Comparison of ENCODE assay signal across 10 mouse cellular contexts in genomic region chr5:37290983-37291382, GRCm38 (mm10). TPM values are rescaled to one million over a fixed set of nuclear protein-coding genes. Genes with fewer than 3 reads are reported as not detected.
A peak's percentile ranks its signal among the peaks of the same experiment; 100 is the strongest.
DNase-seq lines count a peak whose midpoint lies in the region; ATAC-seq and TF ChIP-seq lines count a peak whose summit lies in the region.
"Had no signal": no experiment of that assay in that cellular context is flagged by ENCODE, and none has a peak within 500 bp of the region (broad histone marks: within the 10 kb centered on the region; RNA-seq: fewer than 3 reads in every experiment).

No protein-coding gene starts in this region.

- H3K36me3 ChIP-seq in CH12.LX (replicated peaks in 1 of 2; ENCODE audit: control insufficient read depth in 1 of 2, insufficient read depth in 1 of 2, low read length in 1 of 2), result peaks cover 24 to 54% of the 10 kb centered on the region in 2 experiments
- H3K36me3 ChIP-seq in limb, embryonic 10.5 days, result peaks cover 47% of the 10 kb centered on the region
- H3K36me3 ChIP-seq in kidney, embryonic 16.5 days (ENCODE audit: insufficient read depth, low read length), result no peaks in the 10 kb centered on the region

- DNase-seq in layer of hippocampus, postnatal 10 days (ENCODE audit: low spot score in 2 of 2), result peak; percentile 29 to 50
- no peak for DNase-seq in layer of hippocampus, adult 9-10 months (ENCODE audit: low spot score)
- DNase-seq in CH12.LX (ENCODE audit: extremely low read depth), result peak; percentile 32
- DNase-seq in T-cell, adult 2 months (ENCODE audit: low spot score), result peak; percentile 11
- DNase-seq in limb, embryonic 10.5 days (ENCODE audit: low spot score), result peak; percentile 47
- no peak for DNase-seq in gastrocnemius, postnatal 4 days (ENCODE audit: low spot score in 2 of 2)
- DNase-seq: heart, adult 18-20 months had no signal

- TF ChIP-seq CTCF in CH12.LX (conservative IDR thresholded peaks at IDR 0.05 in 1 of 2, IDR thresholded peaks at IDR 0.05 in 1 of 2; ENCODE audit: low read depth in 2 of 2, low read length in 2 of 2), result peak; percentile 68 to 81

- no peak for TF ChIP-seq POLR2A in CH12.LX (IDR thresholded peaks at IDR 0.05; ENCODE audit: low read depth, low read length)

- H3K4me1 ChIP-seq in CH12.LX (ENCODE audit: control insufficient read depth in 1 of 2, insufficient read depth in 2 of 2), result peaks cover 0 to 5% of the 10 kb centered on the region in 2 experiments; a peak in 2 of 4 replicates
- H3K4me1 ChIP-seq in limb, embryonic 10.5 days, result no peaks in the 10 kb centered on the region
- H3K4me1 ChIP-seq in kidney, embryonic 16.5 days (ENCODE audit: insufficient read depth, low read length), result no peaks in the 10 kb centered on the region
- H3K4me1 ChIP-seq: neural tube, embryonic 12.5 days had no signal

- H3K9me3 ChIP-seq in CH12.LX (replicated peaks; ENCODE audit: low read length), result no peaks in the 10 kb centered on the region
- H3K9me3 ChIP-seq in limb, embryonic 10.5 days (replicated peaks), result no peaks in the 10 kb centered on the region
- no peaks in the 10 kb centered on the region for H3K9me3 ChIP-seq in kidney, embryonic 16.5 days (ENCODE audit: low read length)
- H3K9me3 ChIP-seq: neural tube, embryonic 12.5 days had no signal

- no peak overlapping the region for H3K9ac ChIP-seq in CH12.LX (ENCODE audit: insufficient read depth, low read depth)
- no peak overlapping the region for H3K9ac ChIP-seq in kidney, embryonic 16.5 days (replicated peaks; ENCODE audit: low read length)
- H3K9ac ChIP-seq: neural tube, embryonic 12.5 days had no signal

- H3K27me3 ChIP-seq in CH12.LX (replicated peaks), result no peaks in the 10 kb centered on the region
- no peaks in the 10 kb centered on the region for H3K27me3 ChIP-seq in limb, embryonic 10.5 days (ENCODE audit: low read depth, poor library complexity, severe bottlenecking)
- no peaks in the 10 kb centered on the region for H3K27me3 ChIP-seq in kidney, embryonic 16.5 days (ENCODE audit: insufficient read depth, low read length)
- H3K27me3 ChIP-seq: neural tube, embryonic 12.5 days had no signal

- H3K4me2 ChIP-seq in CH12.LX (ENCODE audit: insufficient read depth, low read depth, poor library complexity, severe bottlenecking), result no peak overlapping the region
- no peak overlapping the region for H3K4me2 ChIP-seq in kidney, embryonic 16.5 days (replicated peaks; ENCODE audit: low read depth, low read length)
- H3K4me2 ChIP-seq: neural tube, embryonic 12.5 days had no signal

- dilution Hi-C loops in CH12.LX (cut with MboI; ENCODE audit: extremely low pct_ligation_motif_present, extremely low pct_unique_long_range_greater_than_20kb, low sequenced_read_pairs), result no loop called here

- in situ Hi-C loops in CH12.LX (cut with MboI; ENCODE audit: low pct_ligation_motif_present, low pct_unique_long_range_greater_than_20kb, low sequenced_read_pairs), result loop anchor here (10.0 kb wide), 2 partner anchors 64 to 424 kb away; partner anchors contain the start of gene Stk32b

- no peak for TF ChIP-seq EP300 in CH12.LX (IDR thresholded peaks at IDR 0.05; ENCODE audit: low read length)

- H3K27ac ChIP-seq in CH12.LX (ENCODE audit: insufficient read depth, low read depth), result no peak overlapping the region
- H3K27ac ChIP-seq in limb, embryonic 10.5 days, result no peak overlapping the region
- no peak overlapping the region for H3K27ac ChIP-seq in kidney, embryonic 16.5 days (ENCODE audit: low read length)
- H3K27ac ChIP-seq: neural tube, embryonic 12.5 days had no signal

- no peak; the same call in 1 of the 2 replicates for TF ChIP-seq RAD21 in CH12.LX (IDR thresholded peaks at IDR 0.05; ENCODE audit: low read depth, low read length)

- no peak overlapping the region for H3K4me3 ChIP-seq in CH12.LX (replicated peaks in 1 of 3; ENCODE audit: low read depth in 2 of 3, low read length in 2 of 3, poor library complexity in 1 of 3)
- no peak overlapping the region for H3K4me3 ChIP-seq in limb, embryonic 10.5 days
- H3K4me3 ChIP-seq in kidney, embryonic 16.5 days (ENCODE audit: low read length), result no peak overlapping the region
- H3K4me3 ChIP-seq: neural tube, embryonic 12.5 days had no signal

- WGBS in limb, embryonic 10.5 days, result 74% methylated on average over 9 of the region's 9 CpGs
- 72% methylated on average over 9 of the region's 9 CpGs for WGBS in kidney, embryonic 16.5 days

- no peaks in the 10 kb centered on the region for H3K79me2 ChIP-seq in CH12.LX (replicated peaks; ENCODE audit: control insufficient read depth, extremely low read depth, insufficient read depth, poor library complexity, severe bottlenecking)

- ATAC-seq in erythroblast, adult 5-6 weeks (replicated peaks; ENCODE audit: low FRiP score, poor library complexity, severe bottlenecking), result no peak
- no peak for ATAC-seq in kidney, embryonic 16.5 days (ENCODE audit: low FRiP score, low TSS enrichment)

TF ChIP-seq in CH12.LX, 34 proteins besides CTCF, POLR2A, EP300 and RAD21:
- TF ChIP-seq SMC3 (IDR thresholded peaks at IDR 0.05; ENCODE audit: low read depth, low read length), result peak; percentile 15; the same call in 1 of the 2 replicates
- TF ChIP-seq GABPA (IDR thresholded peaks at IDR 0.05; ENCODE audit: insufficient replicate concordance, low read depth, low read length), result no peak
- TF ChIP-seq CHD1 (IDR thresholded peaks at IDR 0.05; ENCODE audit: low read depth, low read length), result no peak
- no peak for TF ChIP-seq MYC (IDR thresholded peaks at IDR 0.05; ENCODE audit: low read depth, low read length)
- TF ChIP-seq JUND (conservative IDR thresholded peaks at IDR 0.05; ENCODE audit: low read depth, low read length), result no peak
- no peak for TF ChIP-seq BHLHE40 (IDR thresholded peaks at IDR 0.05; ENCODE audit: low read depth, low read length)
- TF ChIP-seq MAX (IDR thresholded peaks at IDR 0.05; ENCODE audit: low read length), result no peak

RNA-seq across cellular contexts. Expression of gene Evc, which starts 45.7 kb away (rescaled TPM):
- 1 to 10 TPM; 7.7 to 8.3 TPM for total RNA-seq in layer of hippocampus, postnatal 10 days (2021)
- total RNA-seq in CH12.LX (2012; rRNA removed) (0.17 TPM in 2 replicates), CH12.LX (2014; rRNA removed) (0.39 and 0.91 TPM in 2 replicates)
- polyA plus RNA-seq in CH12.LX (2012; ENCODE audit: insufficient read length, low read depth), result 0.49 and 0.73 TPM in 2 replicates
- 24.2 and 30.7 TPM in 2 replicates for polyA plus RNA-seq in limb, embryonic 10.5 days (2016; fragmentation: Nextera tagmentation; extraction: Ambion mirVana)
- total RNA-seq in gastrocnemius, postnatal 4 days (2021), result 10 to 100 TPM; 31.5 to 31.7 TPM
- total RNA-seq in erythroblast, adult 5-6 weeks (2015; ENCODE audit: low replicate concordance), result not detected in 2 replicates
- total RNA-seq in erythroblast, adult 5-6 weeks (2017; ENCODE audit: low replicate concordance), result not detected in 2 replicates
- 25.6 and 26.8 TPM in 2 replicates for polyA plus RNA-seq in kidney, embryonic 16.5 days (2015; fragmentation: Nextera tagmentation; extraction: Ambion mirVana)

RNA-seq across cellular contexts. Expression of gene Evc2, which starts 47.3 kb away (rescaled TPM):
- 1 to 10 TPM; 7.4 to 7.8 TPM for total RNA-seq in layer of hippocampus, postnatal 10 days (2021)
- total RNA-seq in CH12.LX (2012; rRNA removed), result 0.04 and 0.08 TPM in 2 replicates
- total RNA-seq in CH12.LX (2014; rRNA removed), result not detected in 2 replicates
- polyA plus RNA-seq in CH12.LX (2012; ENCODE audit: insufficient read length, low read depth), result not detected in 2 replicates
- 23.4 and 24.5 TPM in 2 replicates for polyA plus RNA-seq in limb, embryonic 10.5 days (2016; fragmentation: Nextera tagmentation; extraction: Ambion mirVana)
- 10 to 100 TPM; 17.4 to 17.9 TPM for total RNA-seq in gastrocnemius, postnatal 4 days (2021)
- total RNA-seq in erythroblast, adult 5-6 weeks (2015; ENCODE audit: low replicate concordance), result not detected in 2 replicates
- total RNA-seq in erythroblast, adult 5-6 weeks (2017; ENCODE audit: low replicate concordance), result not detected in 2 replicates
- polyA plus RNA-seq in kidney, embryonic 16.5 days (2015; fragmentation: Nextera tagmentation; extraction: Ambion mirVana), result 25.6 and 25.7 TPM in 2 replicates

RNA-seq across cellular contexts. Expression of gene Crmp1, which starts 49.2 kb away (rescaled TPM):
- 100 to 1,000 TPM; 793 to 842 TPM for total RNA-seq in layer of hippocampus, postnatal 10 days (2021)
- 9.1 and 10.5 TPM in 2 replicates for total RNA-seq in CH12.LX (2012; rRNA removed)
- total RNA-seq in CH12.LX (2014; rRNA removed), result 3.3 TPM in 2 replicates
- 19.6 and 20.1 TPM in 2 replicates for polyA plus RNA-seq in CH12.LX (2012; ENCODE audit: insufficient read length, low read depth)
- 61.8 and 91.8 TPM in 2 replicates for polyA plus RNA-seq in limb, embryonic 10.5 days (2016; fragmentation: Nextera tagmentation; extraction: Ambion mirVana)
- 1 to 10 TPM; 3.0 to 4.1 TPM for total RNA-seq in gastrocnemius, postnatal 4 days (2021)
- total RNA-seq in erythroblast, adult 5-6 weeks (2015; ENCODE audit: low replicate concordance), result not detected in 2 replicates
- total RNA-seq in erythroblast, adult 5-6 weeks (2017; ENCODE audit: low replicate concordance), result not detected in 2 replicates
- 9.8 and 12.9 TPM in 2 replicates for polyA plus RNA-seq in kidney, embryonic 16.5 days (2015; fragmentation: Nextera tagmentation; extraction: Ambion mirVana)

Comparison
In these comparisons a context has a peak if more than half of its experiments do, and no peak if none do; other contexts are left out.
1. DNase-seq: peak in layer of hippocampus, postnatal 10 days (2 of 2), CH12.LX (single experiment), T-cell, adult 2 months (single experiment) and limb, embryonic 10.5 days (single experiment); none in layer of hippocampus, adult 9-10 months (single experiment) and gastrocnemius, postnatal 4 days (0 of 2).
2. RNA of gene Evc, which starts 45.7 kb away (total RNA-seq): 31.5 to 31.7 TPM in gastrocnemius, postnatal 4 days and 7.7 to 8.3 TPM in layer of hippocampus, postnatal 10 days; 0.17 to 0.91 TPM in CH12.LX and not detected in erythroblast, adult 5-6 weeks; every median in the first group is over 4 times any median in the second.
3. RNA of gene Evc2, which starts 47.3 kb away (total RNA-seq): 17.4 to 17.9 TPM in gastrocnemius, postnatal 4 days and 7.4 to 7.8 TPM in layer of hippocampus, postnatal 10 days; 0.04 to 0.08 TPM in CH12.LX and not detected in erythroblast, adult 5-6 weeks; every median in the first group is over 4 times any median in the second.
4. RNA of gene Crmp1, which starts 49.2 kb away (total RNA-seq): 793 to 842 TPM in layer of hippocampus, postnatal 10 days; 3.3 to 10.5 TPM in CH12.LX, 3.0 to 4.1 TPM in gastrocnemius, postnatal 4 days and not detected in erythroblast, adult 5-6 weeks; every median in the first group is over 10 times any median in the second.